Mouse (Mus musculus): Measurements from ENCODE around the gene Fth1. TPM values are rescaled to one million over a fixed set of nuclear protein-coding genes. Genes with fewer than 3 reads are reported as not detected.
A peak's percentile ranks its signal among the peaks of the same experiment; 100 is the strongest.
"Not testable (repeated sequence)": the region's sequence is repeated elsewhere in the genome, so short reads cannot be mapped to it uniquely, and the experiment has no call there.

The Fth1 gene
- polyA plus RNA-seq, 1 experiment from 2014 or later, result 1,798 TPM

- Histone ChIP-seq H3K4me1 (0 out of 2 replicates have a peak, but pooled peaks cover 4% of the 10 kb centered on the region), H3K4me3 (replicated peaks) (no peak overlapping the region), H3K27me3 (replicated peaks) (no peaks in the 10 kb centered on the region), H3K9me3 (replicated peaks) (no peaks in the 10 kb centered on the region), H3K27ac (replicated peaks) (no peak overlapping the region), H3K4me2 (no peak overlapping the region), H3K36me3 (no peaks in the 10 kb centered on the region), H3K9ac (replicated peaks) (no peak overlapping the region)
- no peak for ATAC-seq (ENCODE audit: low FRiP score)
- WGBS, result 47% methylated on average over 2 of the region's 2 CpGs
Observed at GRCm38 (mm10) chr19:9966096-9966867, 14.1 kb upstream of the Fth1 start.

- ATAC-seq (ENCODE audit: low FRiP score), result no peak
- H3K27me3 ChIP-seq (replicated peaks), result no peaks in the 10 kb centered on the region
- H3K4me1 ChIP-seq, result 0 out of 2 replicates have a peak, but pooled peaks cover 4% of the 10 kb centered on the region
- no peak overlapping the region for H3K27ac ChIP-seq (replicated peaks)
- no peaks in the 10 kb centered on the region for H3K36me3 ChIP-seq
- H3K4me3 ChIP-seq (replicated peaks), result no peak overlapping the region
- no peaks in the 10 kb centered on the region for H3K9me3 ChIP-seq (replicated peaks)
- WGBS, result 77% methylated on average over 10 of the region's 10 CpGs
- no peak overlapping the region for H3K4me2 ChIP-seq
- H3K9ac ChIP-seq (replicated peaks), result no peak overlapping the region
Observed at GRCm38 (mm10) chr19:9968081-9968787, 12.2 kb upstream of the Fth1 start.

- H3K36me3 ChIP-seq; H3K4me3 ChIP-seq (replicated peaks); ATAC-seq (ENCODE audit: low FRiP score); H3K4me2 ChIP-seq; H3K27ac ChIP-seq (replicated peaks); H3K9ac ChIP-seq (replicated peaks); H3K27me3 ChIP-seq (replicated peaks); H3K9me3 ChIP-seq (replicated peaks); H3K4me1 ChIP-seq: not testable (repeated sequence)
- 70% methylated on average over 2 of the region's 2 CpGs for WGBS
Observed at GRCm38 (mm10) chr19:9974853-9975252, 5.5 kb upstream of the Fth1 start.

GRCm38 (mm10) chr19:9977085-9977484 is 3.3 kb upstream of the Fth1 start:
- H3K4me2 ChIP-seq, result no peak overlapping the region

GRCm38 (mm10) chr19:9978431-9978951 is 1.9 kb upstream of the Fth1 start:
- no peak overlapping the region for H3K9ac ChIP-seq (replicated peaks)
- H3K9me3 ChIP-seq (replicated peaks), result no peaks in the 10 kb centered on the region
- H3K4me2 ChIP-seq, result no peak overlapping the region
- peaks cover 16% of the 10 kb centered on the region for H3K4me1 ChIP-seq
- no peak overlapping the region for H3K27ac ChIP-seq (replicated peaks)
- H3K4me3 ChIP-seq (replicated peaks), result no peak overlapping the region
- ATAC-seq (ENCODE audit: low FRiP score), result no peak
- 55% methylated on average over 5 of the region's 5 CpGs for WGBS
- no peaks in the 10 kb centered on the region for H3K27me3 ChIP-seq (replicated peaks)
- H3K36me3 ChIP-seq, result no peaks in the 10 kb centered on the region

More at GRCm38 (mm10) chr19:9977085-9977484, 3.3 kb upstream of the Fth1 start:
- WGBS, result 88% methylated on average over 10 of the region's 10 CpGs
- no peaks in the 10 kb centered on the region for H3K36me3 ChIP-seq
- no peak overlapping the region for H3K9ac ChIP-seq (replicated peaks)
- no peaks in the 10 kb centered on the region for H3K27me3 ChIP-seq (replicated peaks)
- H3K27ac ChIP-seq (replicated peaks), result no peak overlapping the region
- no peak for ATAC-seq (ENCODE audit: low FRiP score)
- no peaks in the 10 kb centered on the region for H3K9me3 ChIP-seq (replicated peaks)
- no peak overlapping the region for H3K4me3 ChIP-seq (replicated peaks)
- H3K4me1 ChIP-seq, result peaks cover 12% of the 10 kb centered on the region

GRCm38 (mm10) chr19:9979156-9979555 is 1.2 kb upstream of the Fth1 start:
- Histone ChIP-seq H3K27ac (replicated peaks) (no peak overlapping the region), H3K4me3 (replicated peaks) (no peak overlapping the region), H3K9me3 (replicated peaks) (no peaks in the 10 kb centered on the region), H3K4me1 (peaks cover 23% of the 10 kb centered on the region), H3K36me3 (peaks cover under 1% of the 10 kb centered on the region), H3K9ac (replicated peaks) (no peak overlapping the region), H3K27me3 (replicated peaks) (no peaks in the 10 kb centered on the region), H3K4me2 (no peak overlapping the region)
- no peak for ATAC-seq (ENCODE audit: low FRiP score)
- WGBS, result 82% methylated on average over 2 of the region's 2 CpGs

- Histone ChIP-seq H3K9ac (replicated peaks) (peak overlapping the region; percentile 51), H3K4me3 (replicated peaks) (peak overlapping the region; percentile 92), H3K4me2 (peak overlapping the region; percentile 69), H3K27me3 (replicated peaks) (no peaks in the 10 kb centered on the region), H3K9me3 (replicated peaks) (no peaks in the 10 kb centered on the region), H3K36me3 (peaks cover 21% of the 10 kb centered on the region), H3K4me1 (peaks cover 29% of the 10 kb centered on the region), H3K27ac (replicated peaks) (peak overlapping the region; percentile 96)
- WGBS, result 66% methylated on average over 4 of the region's 4 CpGs
- ATAC-seq (ENCODE audit: low FRiP score), result no peak
Observed at GRCm38 (mm10) chr19:9981621-9982020, 1.2 kb downstream of the Fth1 start.

- H3K4me2 ChIP-seq, result peak overlapping the region; percentile 69
- H3K4me3 ChIP-seq (replicated peaks), result peak overlapping the region; percentile 92
- H3K27ac ChIP-seq (replicated peaks), result peak overlapping the region; percentile 96
- H3K4me1 ChIP-seq, result peaks cover 29% of the 10 kb centered on the region
- no peaks in the 10 kb centered on the region for H3K27me3 ChIP-seq (replicated peaks)
- peaks cover 21% of the 10 kb centered on the region for H3K36me3 ChIP-seq
- WGBS, result under 1% methylated on average over 54 of the region's 59 CpGs
- peak overlapping the region; percentile 95 for H3K9ac ChIP-seq (replicated peaks)
- ATAC-seq (ENCODE audit: low FRiP score), result peak; percentile 99
- H3K9me3 ChIP-seq (replicated peaks), result no peaks in the 10 kb centered on the region
Observed at GRCm38 (mm10) chr19:9982151-9982851, 1.9 kb downstream of the Fth1 start.

GRCm38 (mm10) chr19:9982852-9983542 is 2.6 kb downstream of the Fth1 start:
- Histone ChIP-seq H3K27me3 (replicated peaks) (no peaks in the 10 kb centered on the region), H3K36me3 (peaks cover 21% of the 10 kb centered on the region), H3K9ac (replicated peaks) (peak overlapping the region; percentile 95), H3K4me2 (peak overlapping the region; percentile 69), H3K27ac (replicated peaks) (peak overlapping the region; percentile 96), H3K9me3 (replicated peaks) (no peaks in the 10 kb centered on the region), H3K4me1 (peaks cover 29% of the 10 kb centered on the region), H3K4me3 (replicated peaks) (peak overlapping the region; percentile 92)
- ATAC-seq (ENCODE audit: low FRiP score), result peak; percentile 81
- under 1% methylated on average over 31 of the region's 31 CpGs for WGBS

- Histone ChIP-seq H3K9ac (replicated peaks) (no peak overlapping the region), H3K36me3 (peaks cover 21% of the 10 kb centered on the region), H3K27me3 (replicated peaks) (no peaks in the 10 kb centered on the region), H3K9me3 (replicated peaks) (no peaks in the 10 kb centered on the region), H3K4me1 (peaks cover 29% of the 10 kb centered on the region), H3K4me3 (replicated peaks) (peak overlapping the region; percentile 92), H3K4me2 (peak overlapping the region; percentile 69), H3K27ac (replicated peaks) (no peak overlapping the region)
- 90% methylated on average over 20 of the region's 20 CpGs for WGBS
- no peak for ATAC-seq (ENCODE audit: low FRiP score)
Observed at GRCm38 (mm10) chr19:9984111-9985055, 4.0 kb downstream of the Fth1 start.

All from neural tube, embryonic 15.5 days (tissue).